Mouse (Mus musculus): ENCODE results near the gene Bicra.

- TF ChIP-seq CTCF (IDR thresholded peaks at IDR 0.05; ENCODE audit: low read depth): no peak
- no peak for TF ChIP-seq EP300 (IDR thresholded peaks at IDR 0.05; ENCODE audit: low read depth)
Observed at GRCm38 (mm10) chr7:15955509-15955908, 92.2 kb downstream of the Bicra start.

All from liver, embryonic 14.5 days (tissue).